Mouse (Mus musculus) erythroid progenitor cell, adult 5-6 weeks (primary cell): ENCODE results near the gene Otud7b. TPM values are rescaled to one million over a fixed set of nuclear protein-coding genes. Genes with fewer than 3 reads are reported as not detected.

Experiments
- ATAC-seq: replicated peaks from 2 replicates; pipeline ENCODE4 v1.8.0; 2016; ENCODE audit warnings: moderate number of reproducible peaks, mild to moderate bottlenecking, moderate TSS enrichment, inconsistent platforms; ENCODE audit not compliant: poor library complexity, low FRiP score, severe bottlenecking
- total RNA-seq, 2 experiments: library from RNA; stranded (forward) in 1 of 2; stranded (reverse) in 1 of 2; fragments of 150-400 nt in 1 of 2; fragments of 186-747, 209-891 nt in 1 of 2; gene quantifications; 2 replicates each; pipeline versions ENCODE4 v1.2.3 to v1.2.4; 2015 to 2017; ENCODE audit warnings: low replicate concordance in 2 of 2

Otud7b gene
- total RNA-seq, 2 experiments from 2014 or later, result 4.6 to 28.5 TPM

- ATAC-seq, result no peak
Observed at GRCm38 (mm10) chr3:96128128-96128527, 23.8 kb downstream of the Otud7b start.

GRCm38 (mm10) chr3:96132478-96132877 lies 28.2 kb downstream of the Otud7b start:
- ATAC-seq, result no peak

GRCm38 (mm10) chr3:96133327-96133905 lies 29.1 kb downstream of the Otud7b start:
- ATAC-seq, result no peak

- no peak for ATAC-seq
Observed at GRCm38 (mm10) chr3:96135011-96135410, 30.7 kb downstream of the Otud7b start.

GRCm38 (mm10) chr3:96147950-96148349 lies 43.6 kb downstream of the Otud7b start:
- ATAC-seq, result peak; percentile 84

GRCm38 (mm10) chr3:96151836-96152235 lies 47.5 kb downstream of the Otud7b start:
- no peak for ATAC-seq

GRCm38 (mm10) chr3:96152611-96153010 lies 48.3 kb downstream of the Otud7b start:
- ATAC-seq, result no peak

- 0 out of 2 replicates have a peak, but pooled peaks have one; percentile 23 for ATAC-seq
Observed at GRCm38 (mm10) chr3:96155501-96155900, 51.2 kb downstream of the Otud7b start.

GRCm38 (mm10) chr3:96159820-96160219 lies 55.5 kb downstream of the Otud7b start:
- ATAC-seq, result no peak

GRCm38 (mm10) chr3:96160222-96160802 lies 56.0 kb downstream of the Otud7b start:
- no peak for ATAC-seq

GRCm38 (mm10) chr3:96160803-96161516 lies 56.6 kb downstream of the Otud7b start:
- no peak for ATAC-seq

- no peak for ATAC-seq
Observed at GRCm38 (mm10) chr3:96161869-96162840, 57.8 kb downstream of the Otud7b start, which contains the start of gene Mtmr11. TSS of gene Mtmr11 (plus strand) at chr3:96162004.

- no peak for ATAC-seq
Observed at GRCm38 (mm10) chr3:96163040-96163439, 58.7 kb downstream of the Otud7b start.

- ATAC-seq, result no peak
Observed at GRCm38 (mm10) chr3:96168466-96169158, 64.3 kb downstream of the Otud7b start.

- ATAC-seq, result no peak
Observed at GRCm38 (mm10) chr3:96170276-96170675, 65.9 kb downstream of the Otud7b start.

- ATAC-seq, result no peak
Observed at GRCm38 (mm10) chr3:96170976-96171545, 66.7 kb downstream of the Otud7b start.

GRCm38 (mm10) chr3:96171583-96172196 lies 67.4 kb downstream of the Otud7b start:
- ATAC-seq, result no peak
